In genomic region chr9:65372449-65372848, GRCm38 (mm10) we compare ENCODE assay signal across 10 mouse cellular contexts. TPM values are rescaled to one million over a fixed set of nuclear protein-coding genes. Genes with fewer than 3 reads are reported as not detected.
A peak's percentile ranks its signal among the peaks of the same experiment; 100 is the strongest.
DNase-seq lines count a peak whose midpoint lies in the region; ATAC-seq and TF ChIP-seq lines count a peak whose summit lies in the region.
"Had no signal": no experiment of that assay in that cellular context is flagged by ENCODE, and none has a peak within 500 bp of the region (broad histone marks: within the 10 kb centered on the region; RNA-seq: fewer than 3 reads in every experiment).

No protein-coding gene starts in this region.

- 71% methylated on average over 4 of the region's 4 CpGs for WGBS in limb, embryonic 10.5 days

- no peak overlapping the region for H3K4me3 ChIP-seq in gastrocnemius, adult 2 months
- H3K4me3 ChIP-seq in limb, embryonic 10.5 days, result no peak overlapping the region
- H3K4me3 ChIP-seq: neural tube, embryonic 12.5 days had no signal

- intact Hi-C loops in gastrocnemius, adult 2 months (cut with DNase I), result loop anchor here (1.0 kb wide), 1 partner anchor 60 kb away; no protein-coding TSS in a partner anchor

- DNase-seq in gastrocnemius, adult 2 months, result peak; percentile 64
- no peak for DNase-seq in gastrocnemius, adult 8-10 months (ENCODE audit: low spot score in 2 of 2)
- DNase-seq in right cerebral cortex, adult 2 months (ENCODE audit: low spot score in 2 of 2), result peak; percentile 23
- no peak for DNase-seq in right cerebral cortex, adult 18-20 months
- DNase-seq in induced T-regulatory cell, adult 2 months (ENCODE audit: low read depth), result peak; percentile 36
- DNase-seq in thymus, postnatal 10 days (ENCODE audit: low spot score in 2 of 2), result peak; percentile 31 to 70
- DNase-seq in limb, embryonic 10.5 days (ENCODE audit: low spot score), result no peak

- peaks cover 28% of the 10 kb centered on the region for H3K36me3 ChIP-seq in limb, embryonic 10.5 days

- no peaks in the 10 kb centered on the region for H3K27me3 ChIP-seq in limb, embryonic 10.5 days (ENCODE audit: low read depth, poor library complexity, severe bottlenecking)
- H3K27me3 ChIP-seq: neural tube, embryonic 12.5 days had no signal

- no peak for ATAC-seq in megakaryocyte, adult 5-6 weeks (ENCODE audit: poor library complexity, severe bottlenecking)

- H3K9me3 ChIP-seq in limb, embryonic 10.5 days (replicated peaks), result no peaks in the 10 kb centered on the region
- H3K9me3 ChIP-seq: neural tube, embryonic 12.5 days had no signal

- no peak overlapping the region for H3K27ac ChIP-seq in gastrocnemius, adult 2 months
- no peak overlapping the region for H3K27ac ChIP-seq in limb, embryonic 10.5 days
- H3K27ac ChIP-seq: neural tube, embryonic 12.5 days had no signal

- H3K4me1 ChIP-seq in limb, embryonic 10.5 days, result peaks cover 11% of the 10 kb centered on the region
- H3K4me1 ChIP-seq: neural tube, embryonic 12.5 days had no signal

- peak; percentile 69 for TF ChIP-seq CTCF in gastrocnemius, adult 2 months (IDR thresholded peaks at IDR 0.05)

RNA-seq across cellular contexts. Expression of gene Ubap1l, which starts 11.6 kb away (rescaled TPM):
- 1 to 10 TPM in 1 of 2 experiments, under 1 TPM in 1; 0.43 to 1.1 TPM for total RNA-seq in gastrocnemius, adult 2 months (2021)
- under 1 TPM in 3 of 4 experiments, not detected in 1; 0.31 to 0.52 (median 0.46) TPM for total RNA-seq in gastrocnemius, adult 8-10 months (2022)
- polyA plus RNA-seq in limb, embryonic 10.5 days (2016; fragmentation: Nextera tagmentation; extraction: Ambion mirVana), result 0.30 and 0.38 TPM in 2 replicates
- total RNA-seq in megakaryocyte, adult 5-6 weeks (2015), result 0.58 TPM in 1 of 2 replicates, not detected in the other
- 0.12 TPM in 1 of 2 replicates, not detected in the other for total RNA-seq in megakaryocyte, adult 5-6 weeks (2017)

RNA-seq across cellular contexts. Expression of gene Kbtbd13, which starts 19.0 kb away (rescaled TPM):
- total RNA-seq in gastrocnemius, adult 2 months (2021), result 10 to 100 TPM in 1 of 2 experiments, 1 to 10 TPM in 1; 7.8 to 19.5 TPM
- 10 to 100 TPM in 3 of 4 experiments, 1 to 10 TPM in 1; 9.8 to 12.3 (median 11.4) TPM for total RNA-seq in gastrocnemius, adult 8-10 months (2022)
- polyA plus RNA-seq in limb, embryonic 10.5 days (2016; fragmentation: Nextera tagmentation; extraction: Ambion mirVana), result 0.83 and 1.0 TPM in 2 replicates
- total RNA-seq in megakaryocyte, adult 5-6 weeks (2015), result not detected in 2 replicates
- total RNA-seq in megakaryocyte, adult 5-6 weeks (2017), result not detected in 2 replicates

RNA-seq across cellular contexts. Expression of gene Rasl12, which starts 25.9 kb away (rescaled TPM):
- 1 to 10 TPM; 3.1 to 3.3 TPM for total RNA-seq in gastrocnemius, adult 2 months (2021)
- 1 to 10 TPM; 2.1 to 3.8 (median 2.2) TPM for total RNA-seq in gastrocnemius, adult 8-10 months (2022)
- 5.8 and 8.2 TPM in 2 replicates for polyA plus RNA-seq in limb, embryonic 10.5 days (2016; fragmentation: Nextera tagmentation; extraction: Ambion mirVana)
- total RNA-seq in megakaryocyte, adult 5-6 weeks (2015), result 0.25 TPM in 1 of 2 replicates, not detected in the other
- 0.07 and 0.41 TPM in 2 replicates for total RNA-seq in megakaryocyte, adult 5-6 weeks (2017)

RNA-seq across cellular contexts. Expression of gene Pdcd7, which starts 26.5 kb away (rescaled TPM):
- 10 to 100 TPM; 10.1 to 19.5 TPM for total RNA-seq in gastrocnemius, adult 2 months (2021)
- 10 to 100 TPM; 12.1 to 19.7 (median 15.0) TPM for total RNA-seq in gastrocnemius, adult 8-10 months (2022)
- 10.4 and 11.9 TPM in 2 replicates for polyA plus RNA-seq in limb, embryonic 10.5 days (2016; fragmentation: Nextera tagmentation; extraction: Ambion mirVana)
- 14.3 and 15.6 TPM in 2 replicates for total RNA-seq in megakaryocyte, adult 5-6 weeks (2015)
- total RNA-seq in megakaryocyte, adult 5-6 weeks (2017), result 18.0 and 19.3 TPM in 2 replicates

RNA-seq across cellular contexts. Expression of gene Slc51b, which starts 50.3 kb away (rescaled TPM):
- not detected for total RNA-seq in gastrocnemius, adult 2 months (2021)
- not detected for total RNA-seq in gastrocnemius, adult 8-10 months (2022)
- not detected in 2 replicates for polyA plus RNA-seq in limb, embryonic 10.5 days (2016; fragmentation: Nextera tagmentation; extraction: Ambion mirVana)
- total RNA-seq in megakaryocyte, adult 5-6 weeks (2015), result not detected in 2 replicates
- total RNA-seq in megakaryocyte, adult 5-6 weeks (2017), result not detected in 2 replicates
- polyA plus RNA-seq: limb, embryonic 11.5 days; neural tube, embryonic 12.5 days had no signal

Comparison
In these comparisons a context has a peak if more than half of its experiments do, and no peak if none do; other contexts are left out.
1. DNase-seq: peak in gastrocnemius, adult 2 months (single experiment), right cerebral cortex, adult 2 months (2 of 2), induced T-regulatory cell, adult 2 months (single experiment) and thymus, postnatal 10 days (2 of 2); none in gastrocnemius, adult 8-10 months (0 of 2), right cerebral cortex, adult 18-20 months (single experiment) and limb, embryonic 10.5 days (single experiment).
2. RNA of gene Kbtbd13, which starts 19.0 kb away (total RNA-seq): 7.8 to 19.5 TPM in gastrocnemius, adult 2 months and 9.8 to 12.3 TPM in gastrocnemius, adult 8-10 months; not detected in megakaryocyte, adult 5-6 weeks; every median in the first group is over 4 times any median in the second.